Mouse (Mus musculus): ENCODE results near the gene Gm28710.

The Gm28710 gene

DNA sequence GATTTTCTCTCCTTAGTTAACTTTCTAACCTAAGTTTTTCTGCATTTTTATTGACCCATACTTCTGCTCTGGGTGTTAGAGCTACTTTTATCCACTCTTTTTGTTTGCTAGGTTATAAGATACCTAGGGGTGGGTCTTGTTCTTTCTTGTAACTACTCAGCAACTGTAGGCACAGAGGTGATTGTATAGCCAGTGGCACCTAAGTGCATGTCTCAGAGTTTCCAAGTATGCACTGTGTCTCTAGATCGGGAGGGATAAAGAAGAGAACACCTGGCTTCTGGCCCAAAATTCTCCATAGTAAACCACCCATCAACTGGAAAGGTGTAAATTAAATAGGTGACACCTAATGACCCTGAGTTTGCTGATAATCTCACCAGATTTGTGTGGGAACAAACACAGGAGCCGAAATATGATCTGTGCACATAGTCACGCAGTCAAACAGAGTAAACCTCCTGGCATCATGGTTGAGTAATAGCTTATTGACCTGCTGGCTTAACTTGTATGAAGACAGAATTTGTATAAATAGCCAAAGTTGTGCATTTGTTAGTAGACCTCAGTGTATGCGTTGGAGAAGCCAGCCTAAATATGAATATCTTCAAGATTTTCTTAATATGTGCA, at the start of gene Gm28710:
Gene Gm28710 (plus strand): TSS at position 568 of the 618 bp plus-strand sequence.
- no peak for DNase-seq (ENCODE audit: low spot score in 2 of 2)

DNA sequence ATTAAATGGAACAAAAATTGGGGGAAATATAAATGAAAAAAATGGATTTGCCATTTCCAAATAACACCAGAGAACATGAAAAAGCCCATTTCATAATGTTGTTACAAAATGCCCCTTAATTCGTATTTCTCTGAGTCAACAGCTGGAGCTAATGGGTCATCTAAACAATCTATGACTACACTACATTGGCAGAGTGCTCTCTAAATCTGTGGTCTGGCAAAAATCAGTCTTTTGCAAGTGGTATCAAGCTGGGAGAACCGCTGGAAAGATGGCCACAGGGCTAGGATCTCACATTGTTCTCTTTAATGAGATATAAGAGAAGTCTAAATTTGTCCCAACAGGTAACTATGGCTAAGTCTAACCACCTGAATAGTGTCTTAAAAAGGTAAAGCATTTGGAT, 14.4 kb upstream of the Gm28710 start:
- DNase-seq (ENCODE audit: low spot score in 2 of 2): no peak

GRCm38 (mm10) chr5:16778610-16779172, 12.9 kb upstream of the Gm28710 start:
- no peak for DNase-seq (ENCODE audit: low spot score in 2 of 2)

GRCm38 (mm10) chr5:16785627-16786026, 6.0 kb upstream of the Gm28710 start:
- no peak for DNase-seq (ENCODE audit: low spot score in 2 of 2)

DNA sequence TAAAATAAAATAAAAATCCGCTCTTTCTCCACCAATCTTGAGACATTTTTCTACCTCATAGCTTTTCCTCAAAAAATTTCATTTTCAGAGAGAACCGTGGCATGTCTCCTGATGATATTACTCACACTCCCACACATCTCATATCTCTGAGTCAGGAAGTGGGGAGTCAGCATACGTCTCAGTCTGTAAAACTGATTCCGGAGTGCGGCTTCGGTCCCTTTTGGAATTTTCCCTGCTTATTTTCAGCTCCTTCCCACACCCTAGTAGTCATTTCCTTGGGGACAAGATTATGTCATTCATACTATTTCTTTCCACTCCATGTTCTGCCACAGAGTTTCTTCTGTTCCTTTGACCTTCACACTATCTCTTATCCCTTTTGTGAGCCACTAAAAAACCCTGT, 3.4 kb downstream of the Gm28710 start:
- DNase-seq (ENCODE audit: low spot score in 2 of 2): peak; percentile 33 to 45

DNA sequence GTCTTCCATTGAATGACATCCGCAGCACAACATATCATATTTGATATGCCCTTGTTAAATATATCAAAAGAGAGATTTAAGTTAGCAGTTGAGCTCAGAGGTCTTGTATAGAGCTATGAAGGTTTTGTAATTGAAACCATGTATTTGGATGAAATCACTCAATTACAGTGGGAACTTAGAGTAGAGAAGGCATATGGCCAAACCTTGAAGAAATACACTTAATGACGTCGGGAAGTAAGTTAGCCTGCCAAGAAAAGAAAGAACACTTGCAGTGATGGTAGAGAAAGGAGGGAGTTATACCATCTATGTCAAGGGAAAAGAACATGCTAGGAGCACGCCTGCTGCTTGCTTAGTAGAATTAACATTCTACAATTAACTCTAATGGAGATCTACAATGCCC, 11.1 kb downstream of the Gm28710 start:
- no peak for DNase-seq (ENCODE audit: low spot score in 2 of 2)

DNA sequence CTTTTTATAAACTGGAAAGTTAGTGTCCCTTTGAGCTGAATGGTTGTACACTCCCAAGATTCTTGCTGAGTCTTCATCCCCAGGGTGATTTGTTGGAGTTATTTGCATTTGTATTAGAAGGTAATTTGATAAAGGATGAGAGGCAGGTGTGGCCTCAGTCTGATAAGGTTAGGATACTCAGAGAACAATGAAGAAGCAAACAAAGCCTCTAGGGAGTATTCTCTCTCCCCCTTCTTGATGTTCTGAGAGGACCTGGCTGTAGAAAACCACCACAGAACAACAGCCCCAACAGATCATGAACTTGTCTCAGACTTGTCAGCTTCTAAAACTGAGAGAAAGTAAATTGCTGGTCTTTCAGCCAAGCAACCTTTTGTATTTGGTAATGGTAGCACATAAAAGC, 47.4 kb downstream of the Gm28710 start:
- DNase-seq (ENCODE audit: low spot score in 2 of 2): no peak

GRCm38 (mm10) chr5:16869309-16869915, 77.8 kb downstream of the Gm28710 start:
- peak; percentile 9 to 20 for DNase-seq (ENCODE audit: low spot score in 2 of 2)

- DNase-seq (ENCODE audit: low spot score in 2 of 2): no peak
These were observed 102.6 kb downstream of the Gm28710 start for GRCm38 (mm10) chr5:16894161-16894560.

GRCm38 (mm10) chr5:16919791-16920190, 128.2 kb downstream of the Gm28710 start:
- DNase-seq (ENCODE audit: low spot score in 2 of 2): no peak

GRCm38 (mm10) chr5:16922473-16922872, 130.9 kb downstream of the Gm28710 start:
- DNase-seq (ENCODE audit: low spot score in 2 of 2): no peak
